Mouse (Mus musculus): Measurements from ENCODE around the gene Sik3. TPM values are rescaled to one million over a fixed set of nuclear protein-coding genes. Genes with fewer than 3 reads are reported as not detected.

Sik3 gene
- polyA plus RNA-seq, 1 experiment from 2014 or later, result 11.5 TPM

GRCm38 (mm10) chr9:46064331-46064730 lies 51.7 kb downstream of the Sik3 start:
- no peak overlapping the region for H3K9ac ChIP-seq
- H3K27me3 ChIP-seq (replicated peaks), result no peaks in the 10 kb centered on the region
- no peak overlapping the region for H3K4me2 ChIP-seq
- H3K36me3 ChIP-seq, result no peaks in the 10 kb centered on the region
- 92% methylated on average over 7 of the region's 7 CpGs for WGBS
- no peaks in the 10 kb centered on the region for H3K9me3 ChIP-seq
- H3K4me3 ChIP-seq (replicated peaks), result no peak overlapping the region
- ATAC-seq (ENCODE audit: insufficient read depth, low FRiP score, low read depth), result no peak
- H3K27ac ChIP-seq, result no peak overlapping the region
- peaks cover 11% of the 10 kb centered on the region for H3K4me1 ChIP-seq

GRCm38 (mm10) chr9:46066711-46067110 lies 54.1 kb downstream of the Sik3 start:
- H3K4me1 ChIP-seq, result peaks cover 14% of the 10 kb centered on the region
- H3K4me3 ChIP-seq (replicated peaks), result no peak overlapping the region
- WGBS, result 78% methylated on average over 4 of the region's 4 CpGs
- no peak for ATAC-seq (ENCODE audit: insufficient read depth, low FRiP score, low read depth)
- H3K27ac ChIP-seq, result no peak overlapping the region
- no peak overlapping the region for H3K4me2 ChIP-seq
- no peaks in the 10 kb centered on the region for H3K36me3 ChIP-seq
- H3K9ac ChIP-seq, result no peak overlapping the region
- no peaks in the 10 kb centered on the region for H3K9me3 ChIP-seq
- H3K27me3 ChIP-seq (replicated peaks), result no peaks in the 10 kb centered on the region

GRCm38 (mm10) chr9:46067691-46068090 lies 55.1 kb downstream of the Sik3 start:
- no peaks in the 10 kb centered on the region for H3K9me3 ChIP-seq
- ATAC-seq (ENCODE audit: insufficient read depth, low FRiP score, low read depth), result peak; percentile 68; the same call in 1 of the 2 replicates

GRCm38 (mm10) chr9:46069013-46069412 lies 56.4 kb downstream of the Sik3 start:
- Histone ChIP-seq H3K27ac (0 out of 2 replicates have a peak overlapping the region, but pooled peaks have one; percentile 18), H3K4me1 (peaks cover 17% of the 10 kb centered on the region), H3K4me3 (replicated peaks) (no peak overlapping the region), H3K4me2 (no peak overlapping the region), H3K36me3 (no peaks in the 10 kb centered on the region), H3K27me3 (replicated peaks) (no peaks in the 10 kb centered on the region), H3K9ac (no peak overlapping the region), H3K9me3 (no peaks in the 10 kb centered on the region)
- 72% methylated on average over 4 of the region's 4 CpGs for WGBS
- ATAC-seq (ENCODE audit: insufficient read depth, low FRiP score, low read depth), result no peak

More at GRCm38 (mm10) chr9:46067691-46068090, 55.1 kb downstream of the Sik3 start:
- H3K4me2 ChIP-seq, result no peak overlapping the region
- peaks cover 17% of the 10 kb centered on the region for H3K4me1 ChIP-seq
- WGBS, result 52% methylated on average over 7 of the region's 7 CpGs
- no peak overlapping the region for H3K4me3 ChIP-seq (replicated peaks)
- H3K27me3 ChIP-seq (replicated peaks), result no peaks in the 10 kb centered on the region
- no peak overlapping the region for H3K9ac ChIP-seq
- no peaks in the 10 kb centered on the region for H3K36me3 ChIP-seq
- 0 out of 2 replicates have a peak overlapping the region, but pooled peaks have one; percentile 40 for H3K27ac ChIP-seq

GRCm38 (mm10) chr9:46072101-46072835 lies 59.6 kb downstream of the Sik3 start:
- H3K27ac ChIP-seq, result no peak overlapping the region
- no peak overlapping the region for H3K9ac ChIP-seq
- no peak for ATAC-seq (ENCODE audit: insufficient read depth, low FRiP score, low read depth)
- H3K36me3 ChIP-seq, result no peaks in the 10 kb centered on the region
- H3K4me3 ChIP-seq (replicated peaks), result no peak overlapping the region
- peaks cover 13% of the 10 kb centered on the region; the same call in 1 of the 2 replicates for H3K4me1 ChIP-seq
- no peak overlapping the region for H3K4me2 ChIP-seq
- no peaks in the 10 kb centered on the region for H3K9me3 ChIP-seq
- 68% methylated on average over 9 of the region's 9 CpGs for WGBS
- H3K27me3 ChIP-seq (replicated peaks), result no peaks in the 10 kb centered on the region

- Histone ChIP-seq H3K27ac (no peak overlapping the region), H3K4me2 (no peak overlapping the region)
Observed at GRCm38 (mm10) chr9:46073443-46073842, 60.8 kb downstream of the Sik3 start.

GRCm38 (mm10) chr9:46075578-46075977 lies 63.0 kb downstream of the Sik3 start:
- Histone ChIP-seq H3K27ac (no peak overlapping the region), H3K27me3 (replicated peaks) (no peaks in the 10 kb centered on the region), H3K4me1 (0 out of 2 replicates have a peak, but pooled peaks cover 5% of the 10 kb centered on the region), H3K4me2 (no peak overlapping the region), H3K4me3 (replicated peaks) (no peak overlapping the region), H3K9me3 (no peaks in the 10 kb centered on the region), H3K36me3 (no peaks in the 10 kb centered on the region), H3K9ac (no peak overlapping the region)
- no peak for ATAC-seq (ENCODE audit: insufficient read depth, low FRiP score, low read depth)
- WGBS, result 73% methylated on average over 2 of the region's 2 CpGs

More at GRCm38 (mm10) chr9:46073443-46073842, 60.8 kb downstream of the Sik3 start:
- Histone ChIP-seq H3K27me3 (replicated peaks) (no peaks in the 10 kb centered on the region), H3K36me3 (no peaks in the 10 kb centered on the region), H3K9ac (no peak overlapping the region), H3K4me3 (replicated peaks) (no peak overlapping the region), H3K9me3 (no peaks in the 10 kb centered on the region), H3K4me1 (0 out of 2 replicates have a peak, but pooled peaks cover 8% of the 10 kb centered on the region)
- 73% methylated on average over 3 of the region's 3 CpGs for WGBS
- ATAC-seq (ENCODE audit: insufficient read depth, low FRiP score, low read depth), result no peak

GRCm38 (mm10) chr9:46082381-46082821 lies 69.8 kb downstream of the Sik3 start:
- H3K27ac ChIP-seq, result no peak overlapping the region
- H3K9me3 ChIP-seq, result no peaks in the 10 kb centered on the region
- H3K27me3 ChIP-seq (replicated peaks), result no peaks in the 10 kb centered on the region
- 56% methylated on average over 6 of the region's 6 CpGs for WGBS
- H3K4me3 ChIP-seq (replicated peaks), result no peak overlapping the region
- no peaks in the 10 kb centered on the region for H3K36me3 ChIP-seq
- H3K4me2 ChIP-seq, result no peak overlapping the region
- ATAC-seq (ENCODE audit: insufficient read depth, low FRiP score, low read depth), result no peak
- peaks cover 7% of the 10 kb centered on the region for H3K4me1 ChIP-seq
- no peak overlapping the region for H3K9ac ChIP-seq

GRCm38 (mm10) chr9:46083490-46083893 lies 70.9 kb downstream of the Sik3 start:
- Histone ChIP-seq H3K9me3 (no peaks in the 10 kb centered on the region), H3K4me1 (peaks cover 7% of the 10 kb centered on the region), H3K36me3 (no peaks in the 10 kb centered on the region), H3K27ac (no peak overlapping the region), H3K4me2 (no peak overlapping the region), H3K4me3 (replicated peaks) (no peak overlapping the region), H3K27me3 (replicated peaks) (no peaks in the 10 kb centered on the region), H3K9ac (no peak overlapping the region)
- 85% methylated on average over 7 of the region's 7 CpGs for WGBS
- ATAC-seq (ENCODE audit: insufficient read depth, low FRiP score, low read depth), result no peak

GRCm38 (mm10) chr9:46085898-46086297 lies 73.3 kb downstream of the Sik3 start:
- peaks cover 7% of the 10 kb centered on the region for H3K4me1 ChIP-seq
- H3K4me3 ChIP-seq (replicated peaks), result no peak overlapping the region
- no peak overlapping the region for H3K9ac ChIP-seq
- H3K36me3 ChIP-seq, result no peaks in the 10 kb centered on the region
- no peak overlapping the region for H3K27ac ChIP-seq
- H3K4me2 ChIP-seq, result no peak overlapping the region
- no peaks in the 10 kb centered on the region for H3K27me3 ChIP-seq (replicated peaks)
- no peak for ATAC-seq (ENCODE audit: insufficient read depth, low FRiP score, low read depth)
- WGBS, result 66% methylated on average over 6 of the region's 7 CpGs
- no peaks in the 10 kb centered on the region for H3K9me3 ChIP-seq

- no peak overlapping the region for H3K4me2 ChIP-seq
- H3K36me3 ChIP-seq, result no peaks in the 10 kb centered on the region
- H3K4me3 ChIP-seq (replicated peaks), result no peak overlapping the region
- 0 out of 2 replicates have a peak overlapping the region, but pooled peaks have one; percentile 16 for H3K27ac ChIP-seq
- no peak for ATAC-seq (ENCODE audit: insufficient read depth, low FRiP score, low read depth)
- peaks cover 6% of the 10 kb centered on the region for H3K4me1 ChIP-seq
- H3K9ac ChIP-seq, result no peak overlapping the region
- no peaks in the 10 kb centered on the region for H3K27me3 ChIP-seq (replicated peaks)
- no peaks in the 10 kb centered on the region for H3K9me3 ChIP-seq
- WGBS, result 38% methylated on average over 3 of the region's 3 CpGs
Observed at GRCm38 (mm10) chr9:46086826-46087225, 74.2 kb downstream of the Sik3 start.

- ATAC-seq (ENCODE audit: insufficient read depth, low FRiP score, low read depth), result no peak
- H3K36me3 ChIP-seq, result no peaks in the 10 kb centered on the region
Observed at GRCm38 (mm10) chr9:46087461-46087860, 74.8 kb downstream of the Sik3 start.

More at GRCm38 (mm10) chr9:46087461-46087860, 74.8 kb downstream of the Sik3 start:
- Histone ChIP-seq H3K27me3 (replicated peaks) (no peaks in the 10 kb centered on the region), H3K4me2 (no peak overlapping the region), H3K4me3 (replicated peaks) (no peak overlapping the region), H3K4me1 (no peaks in the 10 kb centered on the region; the same call in 1 of the 2 replicates), H3K9ac (no peak overlapping the region), H3K9me3 (no peaks in the 10 kb centered on the region), H3K27ac (0 out of 2 replicates have a peak overlapping the region, but pooled peaks have one; percentile 16)
- whole genome bisulfite sequencing, result 63% methylated on average over 5 of the region's 5 CpGs

Measured in stomach, embryonic 15.5 days (tissue).